Mouse (Mus musculus): Measurements from ENCODE around the gene Apoe. TPM values are rescaled to one million over a fixed set of nuclear protein-coding genes. Genes with fewer than 3 reads are reported as not detected.

Apoe gene
- polyA plus RNA-seq, 1 experiment from 2014 or later: 265 TPM

DNA sequence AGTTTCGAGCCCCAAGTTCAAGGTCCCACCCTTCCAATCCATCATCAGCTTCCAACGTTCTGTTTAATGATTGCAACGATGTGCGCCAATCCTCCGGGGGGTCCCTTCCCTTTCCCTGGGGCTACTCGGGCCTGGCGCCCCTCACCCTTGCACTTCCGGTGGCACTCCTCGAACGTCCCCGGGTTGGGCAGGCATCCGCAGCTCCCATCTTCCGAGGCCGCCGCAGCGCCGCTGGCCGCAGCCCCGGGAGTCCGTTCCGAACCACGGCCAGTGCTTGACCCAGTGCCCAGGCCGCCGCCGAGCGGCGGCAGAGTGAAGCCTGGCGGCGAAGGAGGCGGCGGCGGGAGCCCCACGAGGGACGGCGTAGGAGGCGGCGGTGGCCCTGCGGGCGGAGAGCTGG lies 15.8 kb upstream of the Apoe start:
- H3K4me1 ChIP-seq: peaks cover 22% of the 10 kb centered on the region
- no peaks in the 10 kb centered on the region for H3K27me3 ChIP-seq
- H3K4me3 ChIP-seq: peak overlapping the region; percentile 73
- no peaks in the 10 kb centered on the region for H3K9me3 ChIP-seq
- 0% methylated on average over 39 of the region's 39 CpGs for WGBS
- peaks cover 22% of the 10 kb centered on the region for H3K36me3 ChIP-seq
- peak overlapping the region; percentile 95 for H3K4me2 ChIP-seq (replicated peaks)
- peak overlapping the region; percentile 68 for H3K27ac ChIP-seq (replicated peaks)
- ATAC-seq (replicated peaks): no peak
- peak overlapping the region; percentile 70 for H3K9ac ChIP-seq (replicated peaks)

DNA sequence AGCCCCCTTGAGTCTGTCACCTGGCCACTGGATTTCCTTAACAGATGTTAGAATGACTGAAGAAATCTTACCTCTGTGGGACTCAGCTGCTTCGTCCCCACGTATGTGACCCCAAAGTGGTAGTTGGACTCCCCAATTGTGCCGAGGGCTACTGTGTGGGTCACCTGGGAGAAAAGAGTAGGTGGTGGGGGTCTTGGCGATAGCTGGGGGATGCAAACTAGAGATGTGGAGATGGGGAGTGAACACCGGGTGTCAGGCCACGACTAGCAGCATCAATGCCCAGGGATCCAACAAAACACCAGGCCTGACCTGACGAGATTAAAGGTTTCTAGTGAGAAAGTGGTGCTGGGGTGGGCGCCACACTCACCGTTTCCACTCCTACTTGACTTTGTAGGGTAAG lies 14.6 kb upstream of the Apoe start:
- H3K4me3 ChIP-seq: 0 out of 2 replicates have a peak overlapping the region, but pooled peaks have one; percentile 73
- WGBS: 89% methylated on average over 9 of the region's 9 CpGs

GRCm38 (mm10) chr7:19713196-19713595 lies 14.2 kb upstream of the Apoe start:
- H3K27ac ChIP-seq (replicated peaks): no peak overlapping the region
- H3K9me3 ChIP-seq: no peaks in the 10 kb centered on the region
- H3K4me1 ChIP-seq: peaks cover 22% of the 10 kb centered on the region
- no peak overlapping the region for H3K4me3 ChIP-seq
- no peak for ATAC-seq (replicated peaks)
- H3K9ac ChIP-seq (replicated peaks): no peak overlapping the region
- 56% methylated on average over 4 of the region's 4 CpGs for WGBS
- H3K36me3 ChIP-seq: peaks cover 37% of the 10 kb centered on the region
- H3K4me2 ChIP-seq (replicated peaks): no peak overlapping the region
- no peaks in the 10 kb centered on the region for H3K27me3 ChIP-seq

More for the DNA sequence above, 14.6 kb upstream of the Apoe start:
- no peak for ATAC-seq (replicated peaks)
- Histone ChIP-seq H3K27ac (replicated peaks) (no peak overlapping the region), H3K4me2 (replicated peaks) (no peak overlapping the region), H3K9ac (replicated peaks) (no peak overlapping the region), H3K4me1 (peaks cover 22% of the 10 kb centered on the region), H3K9me3 (no peaks in the 10 kb centered on the region), H3K27me3 (no peaks in the 10 kb centered on the region), H3K36me3 (peaks cover 35% of the 10 kb centered on the region)

GRCm38 (mm10) chr7:19712414-19712813 lies 13.4 kb upstream of the Apoe start:
- H3K9me3 ChIP-seq: no peaks in the 10 kb centered on the region
- no peak overlapping the region for H3K27ac ChIP-seq (replicated peaks)
- peaks cover 37% of the 10 kb centered on the region for H3K36me3 ChIP-seq
- H3K4me1 ChIP-seq: peaks cover 22% of the 10 kb centered on the region
- no peak overlapping the region for H3K4me2 ChIP-seq (replicated peaks)
- no peak overlapping the region for H3K4me3 ChIP-seq
- no peaks in the 10 kb centered on the region for H3K27me3 ChIP-seq
- H3K9ac ChIP-seq (replicated peaks): no peak overlapping the region
- ATAC-seq (replicated peaks): no peak
- WGBS: 76% methylated on average over 4 of the region's 4 CpGs

- Histone ChIP-seq H3K4me1 (peaks cover 14% of the 10 kb centered on the region), H3K36me3 (peaks cover 39% of the 10 kb centered on the region), H3K4me3 (no peak overlapping the region), H3K27me3 (no peaks in the 10 kb centered on the region), H3K4me2 (replicated peaks) (no peak overlapping the region), H3K9ac (replicated peaks) (no peak overlapping the region), H3K27ac (replicated peaks) (no peak overlapping the region), H3K9me3 (no peaks in the 10 kb centered on the region)
- ATAC-seq (replicated peaks): no peak
- WGBS: 92% methylated on average over 10 of the region's 10 CpGs
Measured at GRCm38 (mm10) chr7:19710650-19711049, 11.7 kb upstream of the Apoe start.

- H3K36me3 ChIP-seq: peaks cover 35% of the 10 kb centered on the region
- H3K4me2 ChIP-seq (replicated peaks): no peak overlapping the region
- WGBS: 93% methylated on average over 7 of the region's 7 CpGs
- H3K9ac ChIP-seq (replicated peaks): no peak overlapping the region
- no peaks in the 10 kb centered on the region for H3K9me3 ChIP-seq
- H3K4me3 ChIP-seq: no peak overlapping the region
- no peak for ATAC-seq (replicated peaks)
- no peak overlapping the region for H3K27ac ChIP-seq (replicated peaks)
- no peaks in the 10 kb centered on the region for H3K27me3 ChIP-seq
- no peaks in the 10 kb centered on the region for H3K4me1 ChIP-seq
Measured at GRCm38 (mm10) chr7:19705271-19705670, 6.3 kb upstream of the Apoe start.

DNA sequence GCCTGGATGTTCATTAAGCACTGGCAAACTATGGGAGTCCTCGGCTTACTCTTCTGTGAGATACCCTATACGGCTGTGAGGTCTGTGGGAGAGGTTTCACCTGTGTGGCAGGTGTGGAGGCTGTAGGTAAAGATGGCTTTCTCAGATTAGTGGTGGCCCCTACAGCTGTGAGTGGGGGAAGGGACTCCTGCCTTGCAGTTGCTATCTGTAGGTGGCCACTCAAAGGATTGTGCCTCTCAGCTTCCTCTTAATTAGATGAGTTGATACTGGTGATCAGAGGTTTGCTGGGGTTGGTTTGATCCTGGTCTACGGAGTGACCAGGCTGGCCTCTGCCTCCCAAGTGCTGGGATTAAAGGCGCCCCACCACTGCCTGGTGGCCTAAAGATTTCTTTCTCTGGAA lies 5.5 kb upstream of the Apoe start:
- Histone ChIP-seq H3K4me1 (peaks cover 2% of the 10 kb centered on the region), H3K36me3 (peaks cover 29% of the 10 kb centered on the region), H3K27ac (replicated peaks) (no peak overlapping the region), H3K9me3 (no peaks in the 10 kb centered on the region), H3K4me3 (no peak overlapping the region), H3K9ac (replicated peaks) (no peak overlapping the region), H3K4me2 (replicated peaks) (no peak overlapping the region), H3K27me3 (no peaks in the 10 kb centered on the region)
- no peak for ATAC-seq (replicated peaks)
- WGBS: 91% methylated on average over 4 of the region's 4 CpGs

DNA sequence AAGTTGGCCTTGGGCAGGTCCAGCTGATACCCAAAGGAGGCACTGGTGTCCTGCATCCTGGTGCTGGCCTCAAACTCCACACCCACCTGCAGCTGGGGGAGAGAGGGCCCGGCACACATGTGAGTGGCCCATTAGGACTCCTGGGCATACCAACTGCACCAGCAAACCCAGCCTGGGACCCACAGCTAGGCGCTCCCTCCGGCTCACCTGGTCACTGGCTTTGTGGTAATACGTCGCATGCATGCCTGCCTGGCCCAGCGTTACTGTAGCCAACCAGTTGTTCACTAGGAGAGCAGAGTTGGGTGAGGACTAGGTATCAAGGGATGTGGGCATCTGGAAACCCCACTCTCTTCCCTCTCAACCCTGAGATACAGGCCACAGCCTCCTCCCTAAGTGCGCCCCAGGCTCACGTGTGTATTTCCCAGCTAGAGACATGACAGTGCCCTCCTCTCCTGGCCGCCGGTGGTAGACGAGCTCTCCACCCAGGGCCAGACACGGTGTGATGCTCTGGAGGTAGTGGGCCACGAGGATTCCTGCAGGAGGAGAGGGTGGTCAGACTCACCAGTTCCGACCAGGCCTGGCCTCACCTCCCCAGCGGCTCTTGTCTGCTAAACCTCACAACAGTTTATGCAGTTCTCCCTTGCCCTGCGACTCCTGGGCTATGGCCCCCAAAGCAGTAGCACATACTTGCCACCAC lies 4.0 kb upstream of the Apoe start:
- no peaks in the 10 kb centered on the region for H3K9me3 ChIP-seq
- 93% methylated on average over 16 of the region's 16 CpGs for WGBS
- H3K36me3 ChIP-seq: peaks cover 18% of the 10 kb centered on the region; the same call in 1 of the 2 replicates
- no peak overlapping the region for H3K4me2 ChIP-seq (replicated peaks)
- H3K4me1 ChIP-seq: peaks cover 16% of the 10 kb centered on the region
- no peaks in the 10 kb centered on the region for H3K27me3 ChIP-seq
- ATAC-seq (replicated peaks): no peak
- no peak overlapping the region for H3K4me3 ChIP-seq
- H3K27ac ChIP-seq (replicated peaks): no peak overlapping the region
- H3K9ac ChIP-seq (replicated peaks): no peak overlapping the region

GRCm38 (mm10) chr7:19701069-19701761 lies 2.2 kb upstream of the Apoe start:
- peak; percentile 57; the same call in 1 of the 2 replicates for ATAC-seq (replicated peaks)
- Histone ChIP-seq H3K4me3 (no peak overlapping the region), H3K9me3 (no peaks in the 10 kb centered on the region), H3K4me2 (replicated peaks) (no peak overlapping the region), H3K4me1 (peaks cover 16% of the 10 kb centered on the region), H3K27ac (replicated peaks) (no peak overlapping the region), H3K9ac (replicated peaks) (no peak overlapping the region), H3K36me3 (peaks cover 17% of the 10 kb centered on the region; the same call in 1 of the 2 replicates), H3K27me3 (no peaks in the 10 kb centered on the region)
- 30% methylated on average over 22 of the region's 22 CpGs for WGBS

GRCm38 (mm10) chr7:19700299-19701068 lies 1.5 kb upstream of the Apoe start:
- Histone ChIP-seq H3K36me3 (peaks cover 16% of the 10 kb centered on the region; the same call in 1 of the 2 replicates), H3K9ac (replicated peaks) (no peak overlapping the region), H3K4me1 (peaks cover 16% of the 10 kb centered on the region), H3K4me2 (replicated peaks) (no peak overlapping the region), H3K4me3 (no peak overlapping the region), H3K9me3 (no peaks in the 10 kb centered on the region), H3K27me3 (no peaks in the 10 kb centered on the region), H3K27ac (replicated peaks) (no peak overlapping the region)
- no peak for ATAC-seq (replicated peaks)
- 66% methylated on average over 12 of the region's 12 CpGs for WGBS

- Histone ChIP-seq H3K9ac (replicated peaks) (no peak overlapping the region), H3K27me3 (no peaks in the 10 kb centered on the region), H3K36me3 (peaks cover 13% of the 10 kb centered on the region; the same call in 1 of the 2 replicates), H3K27ac (replicated peaks) (0 out of 2 replicates have a peak overlapping the region, but pooled peaks have one; percentile 21), H3K4me2 (replicated peaks) (no peak overlapping the region), H3K9me3 (no peaks in the 10 kb centered on the region), H3K4me1 (peaks cover 16% of the 10 kb centered on the region), H3K4me3 (no peak overlapping the region)
- 82% methylated on average over 4 of the region's 4 CpGs for WGBS
- no peak for ATAC-seq (replicated peaks)
Measured at GRCm38 (mm10) chr7:19699827-19700148, 800 bp upstream of the Apoe start.
